Mouse (Mus musculus) hindbrain, embryonic 16.5 days (tissue): ENCODE results near the gene Vcl. TPM values are rescaled to one million over a fixed set of nuclear protein-coding genes. Genes with fewer than 3 reads are reported as not detected.

Experiments
- ATAC-seq: fragments of 200-750 bp; cut with Nextera tagmentation; 2 replicates; pipeline ENCODE4 v1.8.0; 2017; ENCODE audit warnings: moderate TSS enrichment, moderate library complexity
- H3K27ac ChIP-seq: fragments of 300-500 bp; sonication (generic); 2 replicates; pipeline ENCODE4 v1.5.1; 2014; ENCODE audit warnings: low read depth, mild to moderate bottlenecking, control low read depth, low read length, moderate library complexity
- H3K27me3 ChIP-seq: fragments of 300-500 bp; sonication (generic); replicated peaks from 2 replicates; pipeline ENCODE4 v1.6.1; 2014; ENCODE audit warnings: low read length; ENCODE audit not compliant: control insufficient read depth, insufficient read depth
- H3K36me3 ChIP-seq: fragments of 300-500 bp; sonication (generic); 2 replicates; pipeline ENCODE4 v1.6.1; 2014; ENCODE audit warnings: mild to moderate bottlenecking, low read length, moderate library complexity, mixed read lengths; ENCODE audit not compliant: control insufficient read depth, insufficient read depth
- H3K4me1 ChIP-seq: fragments of 300-500 bp; sonication (generic); 2 replicates; pipeline ENCODE4 v1.6.1; 2014; ENCODE audit warnings: low read depth, low read length; ENCODE audit not compliant: control insufficient read depth, insufficient read depth
- H3K4me2 ChIP-seq: fragments of 300-500 bp; sonication (generic); 2 replicates; pipeline ENCODE4 v1.6.1; 2014; ENCODE audit warnings: mild to moderate bottlenecking, low read length, control low read depth, moderate library complexity
- H3K4me3 ChIP-seq: fragments of 300-500 bp; sonication (generic); 2 replicates; pipeline ENCODE4 v1.5.1; 2014; ENCODE audit warnings: mild to moderate bottlenecking, low read length, control low read depth, moderate library complexity
- H3K9ac ChIP-seq: fragments of 300-500 bp; sonication (generic); 2 replicates; pipeline ENCODE4 v1.6.1; 2014; ENCODE audit warnings: low read depth, mild to moderate bottlenecking, control low read depth, low read length, moderate library complexity
- H3K9me3 ChIP-seq: fragments of 300-500 bp; sonication (generic); 2 replicates; pipeline ENCODE4 v1.6.1; 2014; ENCODE audit warnings: mild to moderate bottlenecking, low read length, moderate library complexity; ENCODE audit not compliant: control insufficient read depth
- WGBS: fragments of 180-500 bp; shearing (Covaris S2); extraction: QIAGEN DNeasy Blood & Tissue Kit; methylation state at CpG from one replicate; pipeline ENCODE4 v1.1.7; 2014; 5-methylcytosine and 5-hydroxymethylcytosine counted together
- polyA plus RNA-seq: library from polyadenylated mRNA; unstranded; fragments of >200 nt; fragmentation: Nextera tagmentation; extraction: Ambion mirVana; gene quantifications from 2 replicates; pipeline ENCODE4 v1.2.1, GENCODE M21; 2015

Vcl gene
- polyA plus RNA-seq, 1 experiment from 2014 or later: 14.8 TPM

DNA sequence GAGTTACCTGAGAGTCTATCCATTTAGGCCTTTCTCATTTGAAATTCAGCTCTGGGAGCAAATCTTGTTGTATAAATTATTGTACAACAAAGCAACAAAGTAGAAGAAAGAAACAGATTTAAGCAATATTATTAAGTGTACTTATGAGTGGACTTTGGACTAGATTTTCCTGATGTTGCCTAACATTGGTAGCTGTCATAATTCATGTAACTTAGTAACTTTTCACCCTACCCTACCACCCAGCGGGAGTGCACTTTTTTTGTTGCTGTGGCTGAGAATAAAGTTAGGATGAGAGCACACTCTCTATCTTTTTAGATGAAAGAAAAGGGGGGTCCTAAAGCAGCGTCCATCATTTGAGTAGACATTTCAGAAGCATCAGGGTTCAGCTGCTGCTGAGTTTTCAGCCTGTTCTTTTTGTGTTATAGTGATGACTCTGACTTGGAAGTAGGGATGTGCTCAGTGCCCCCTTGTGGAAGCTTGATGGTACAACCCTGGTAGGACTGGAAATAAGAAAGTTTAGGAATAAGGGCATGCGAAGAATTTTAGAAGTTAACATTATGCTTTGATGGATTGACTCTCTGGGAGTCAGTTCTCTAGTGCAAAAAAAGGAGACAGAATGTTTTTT is 64.0 kb downstream of the Vcl start:
- Histone ChIP-seq H3K4me3 (no peak overlapping the region), H3K4me2 (no peak overlapping the region), H3K27me3 (no peaks in the 10 kb centered on the region), H3K4me1 (no peaks in the 10 kb centered on the region), H3K9ac (no peak overlapping the region), H3K9me3 (no peaks in the 10 kb centered on the region), H3K36me3 (0 out of 2 replicates have a peak, but pooled peaks cover 2% of the 10 kb centered on the region), H3K27ac (no peak overlapping the region)
- peak; percentile 58; the same call in 1 of the 2 replicates for ATAC-seq
- 49% methylated on average over 3 of the region's 3 CpGs for WGBS

DNA sequence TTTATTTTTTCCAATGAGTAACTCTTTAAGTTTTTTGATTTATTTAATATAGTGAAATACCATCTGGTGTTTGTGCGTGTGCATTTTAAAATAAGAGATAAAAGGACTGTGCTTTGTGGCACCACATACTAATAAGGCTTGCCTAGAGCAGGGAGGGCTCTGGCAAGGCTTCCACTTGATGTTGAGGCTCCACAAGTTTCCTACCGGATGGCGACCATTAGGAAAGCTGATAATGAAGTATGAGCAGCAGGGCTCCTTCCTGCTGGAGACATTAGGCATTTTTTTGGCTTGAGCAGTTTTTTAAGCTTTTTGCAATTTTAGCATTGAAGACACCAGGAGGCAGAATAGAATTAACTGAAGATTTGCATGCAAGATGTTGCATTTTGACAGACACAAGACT is 65.3 kb downstream of the Vcl start:
- Histone ChIP-seq H3K9me3 (no peaks in the 10 kb centered on the region), H3K4me1 (no peaks in the 10 kb centered on the region), H3K4me3 (no peak overlapping the region), H3K27ac (no peak overlapping the region), H3K36me3 (0 out of 2 replicates have a peak, but pooled peaks cover 2% of the 10 kb centered on the region), H3K9ac (no peak overlapping the region), H3K4me2 (no peak overlapping the region), H3K27me3 (no peaks in the 10 kb centered on the region)
- 65% methylated on average over 3 of the region's 3 CpGs for WGBS
- ATAC-seq: no peak

DNA sequence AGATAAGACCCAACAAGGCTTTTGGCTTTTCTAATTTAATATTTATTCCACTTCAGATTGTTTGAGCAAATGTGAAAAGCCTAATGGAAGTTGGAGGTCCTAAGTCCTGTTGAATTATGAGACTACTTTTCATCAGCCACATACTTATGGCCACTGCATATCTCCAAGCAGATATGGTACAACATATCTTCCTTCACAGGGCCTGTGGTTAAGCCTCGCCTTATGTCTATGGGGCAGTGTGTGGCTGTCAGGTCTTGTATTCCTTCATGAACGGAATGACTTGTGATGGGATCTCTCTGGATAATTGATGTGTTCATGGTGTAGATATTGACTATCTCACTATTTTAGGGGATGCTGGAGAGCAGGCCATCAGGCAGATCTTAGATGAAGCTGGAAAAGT is 66.3 kb downstream of the Vcl start:
- no peaks in the 10 kb centered on the region for H3K9me3 ChIP-seq
- 97% methylated on average over 2 of the region's 2 CpGs for WGBS

GRCm38 (mm10) chr14:20996361-20996760 is 67.2 kb downstream of the Vcl start:
- 75% methylated on average over 5 of the region's 5 CpGs for WGBS
- H3K4me3 ChIP-seq: no peak overlapping the region
- H3K9ac ChIP-seq: no peak overlapping the region
- H3K9me3 ChIP-seq: no peaks in the 10 kb centered on the region
- no peak overlapping the region for H3K4me2 ChIP-seq
- H3K27me3 ChIP-seq: no peaks in the 10 kb centered on the region
- no peaks in the 10 kb centered on the region for H3K4me1 ChIP-seq
- no peak overlapping the region for H3K27ac ChIP-seq
- H3K36me3 ChIP-seq: 0 out of 2 replicates have a peak, but pooled peaks cover 2% of the 10 kb centered on the region
- ATAC-seq: no peak

More for the DNA sequence above, 66.3 kb downstream of the Vcl start:
- Histone ChIP-seq H3K4me3 (no peak overlapping the region), H3K27me3 (no peaks in the 10 kb centered on the region), H3K27ac (no peak overlapping the region), H3K4me2 (no peak overlapping the region), H3K36me3 (0 out of 2 replicates have a peak, but pooled peaks cover 2% of the 10 kb centered on the region), H3K4me1 (no peaks in the 10 kb centered on the region), H3K9ac (no peak overlapping the region)
- no peak for ATAC-seq

DNA sequence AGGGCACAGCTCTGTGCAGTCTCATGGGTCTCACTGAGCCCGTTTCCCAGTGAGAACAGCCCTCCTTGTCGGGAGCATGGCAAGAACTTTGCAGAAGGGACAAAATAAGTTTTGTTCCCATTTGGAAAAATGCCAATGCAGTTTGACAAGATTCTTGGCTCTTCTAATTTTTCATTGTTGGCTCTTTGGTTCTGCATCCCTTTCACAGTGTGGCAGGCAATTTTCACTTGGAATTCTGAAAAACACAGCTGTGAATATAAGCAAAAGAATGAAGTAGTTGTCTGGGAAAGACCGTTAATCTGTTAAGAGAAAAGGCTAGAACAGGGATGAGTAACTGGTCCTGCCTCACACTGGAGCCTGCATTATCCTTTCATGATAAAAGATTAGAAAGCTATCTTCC is 68.3 kb downstream of the Vcl start:
- Histone ChIP-seq H3K27ac (no peak overlapping the region; the same call in 1 of the 2 replicates), H3K4me3 (no peak overlapping the region), H3K4me1 (no peaks in the 10 kb centered on the region), H3K4me2 (no peak overlapping the region), H3K9me3 (no peaks in the 10 kb centered on the region), H3K36me3 (no peaks in the 10 kb centered on the region), H3K9ac (no peak overlapping the region), H3K27me3 (no peaks in the 10 kb centered on the region)
- peak; percentile 48; the same call in 1 of the 2 replicates for ATAC-seq
- WGBS: 43% methylated on average over 3 of the region's 3 CpGs

GRCm38 (mm10) chr14:20999617-21000016 is 70.4 kb downstream of the Vcl start:
- H3K4me3 ChIP-seq: no peak overlapping the region
- H3K27me3 ChIP-seq: no peaks in the 10 kb centered on the region
- no peaks in the 10 kb centered on the region for H3K4me1 ChIP-seq
- WGBS: 88% methylated on average over 4 of the region's 4 CpGs
- no peak overlapping the region for H3K4me2 ChIP-seq
- no peaks in the 10 kb centered on the region for H3K36me3 ChIP-seq
- ATAC-seq: no peak
- no peak overlapping the region for H3K9ac ChIP-seq
- no peaks in the 10 kb centered on the region for H3K9me3 ChIP-seq
- no peak overlapping the region for H3K27ac ChIP-seq

GRCm38 (mm10) chr14:21013800-21014334 is 84.7 kb downstream of the Vcl start:
- ATAC-seq: no peak
- no peaks in the 10 kb centered on the region for H3K9me3 ChIP-seq
- 87% methylated on average over 5 of the region's 5 CpGs for WGBS
- H3K4me1 ChIP-seq: no peaks in the 10 kb centered on the region
- no peak overlapping the region for H3K4me2 ChIP-seq
- no peaks in the 10 kb centered on the region for H3K36me3 ChIP-seq
- no peak overlapping the region for H3K4me3 ChIP-seq
- H3K27me3 ChIP-seq: no peaks in the 10 kb centered on the region
- no peak overlapping the region for H3K27ac ChIP-seq
- H3K9ac ChIP-seq: no peak overlapping the region

- Histone ChIP-seq H3K27me3 (no peaks in the 10 kb centered on the region), H3K4me1 (no peaks in the 10 kb centered on the region), H3K9me3 (no peaks in the 10 kb centered on the region), H3K36me3 (no peaks in the 10 kb centered on the region), H3K27ac (no peak overlapping the region), H3K4me2 (no peak overlapping the region), H3K9ac (no peak overlapping the region), H3K4me3 (no peak overlapping the region)
- 91% methylated on average over 5 of the region's 5 CpGs for WGBS
- no peak for ATAC-seq
These were observed 88.7 kb downstream of the Vcl start for GRCm38 (mm10) chr14:21017871-21018270.

DNA sequence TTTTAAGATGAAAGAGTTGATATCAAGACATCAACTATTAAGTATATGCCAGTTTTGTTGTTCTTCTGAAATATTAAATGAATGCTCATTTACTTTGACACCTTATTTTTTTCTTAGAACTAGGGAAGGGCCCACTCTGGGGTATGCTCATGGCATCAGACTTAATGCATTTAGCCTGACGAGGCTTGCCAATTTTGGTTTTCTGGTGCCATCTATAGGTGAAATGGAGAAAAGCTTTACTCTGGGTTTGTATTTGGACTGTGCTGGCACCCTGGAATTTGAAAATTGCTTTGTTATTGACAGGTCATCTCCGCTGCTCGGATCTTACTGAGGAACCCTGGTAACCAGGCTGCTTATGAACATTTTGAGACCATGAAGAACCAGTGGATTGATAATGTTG is 89.8 kb downstream of the Vcl start:
- WGBS: 31% methylated on average over 3 of the region's 3 CpGs
- Histone ChIP-seq H3K4me1 (no peaks in the 10 kb centered on the region), H3K9ac (no peak overlapping the region)

More for the DNA sequence above, 89.8 kb downstream of the Vcl start:
- peak; percentile 86 for ATAC-seq
- Histone ChIP-seq H3K4me3 (no peak overlapping the region), H3K4me2 (no peak overlapping the region), H3K27me3 (no peaks in the 10 kb centered on the region), H3K36me3 (peaks cover under 1% of the 10 kb centered on the region; the same call in 1 of the 2 replicates), H3K27ac (no peak overlapping the region), H3K9me3 (no peaks in the 10 kb centered on the region)
